Comparison of ENCODE assay signal across 26 mouse cellular contexts in the genomic region with DNA sequence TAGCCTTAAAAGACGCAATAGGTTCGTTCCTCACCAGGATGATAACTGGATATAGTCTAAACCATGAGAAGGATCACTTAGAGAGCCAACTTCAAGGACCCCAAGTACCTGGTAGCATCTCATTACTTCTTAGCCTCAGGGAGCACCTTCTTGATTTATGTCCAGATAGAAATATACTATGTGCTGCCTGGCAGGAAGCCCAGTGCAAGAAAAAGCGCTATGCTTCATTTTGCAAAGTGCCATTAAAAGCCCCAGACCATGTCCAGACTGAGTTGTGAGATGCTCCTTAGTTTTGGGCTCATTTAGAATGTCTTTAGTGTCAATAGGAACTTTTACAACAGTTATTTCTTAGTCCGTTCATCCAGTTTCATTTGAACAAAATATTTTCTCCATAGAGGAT.
"Had no signal": no experiment of that assay in that cellular context is flagged by ENCODE, and none has a peak within 500 bp of the region (broad histone marks: within the 10 kb centered on the region; RNA-seq: fewer than 3 reads in every experiment).

No protein-coding gene starts in this region.

- H3K27me3 ChIP-seq: heart, embryonic 12.5 days; hindbrain, embryonic 12.5 days; intestine, embryonic 15.5 days; limb, embryonic 12.5 days; liver, embryonic 13.5 days; liver, embryonic 15.5 days had no signal

- H3K9ac ChIP-seq: heart, embryonic 12.5 days; hindbrain, embryonic 12.5 days; hindbrain, embryonic 14.5 days; intestine, embryonic 15.5 days; limb, embryonic 12.5 days; liver, embryonic 13.5 days; liver, embryonic 15.5 days had no signal

- H3K4me2 ChIP-seq: heart, embryonic 12.5 days; hindbrain, embryonic 12.5 days; hindbrain, embryonic 14.5 days; intestine, embryonic 15.5 days; limb, embryonic 12.5 days; liver, embryonic 11.5 days; liver, embryonic 13.5 days; liver, embryonic 15.5 days had no signal

- H3K4me3 ChIP-seq: gastrocnemius, adult 2 months; heart, embryonic 10.5 days; heart, embryonic 12.5 days; hindbrain, embryonic 10.5 days; hindbrain, embryonic 12.5 days; intestine, embryonic 15.5 days; layer of hippocampus, adult 2 months; left cerebral cortex, adult 2 months; limb, embryonic 10.5 days; limb, embryonic 12.5 days; liver, embryonic 13.5 days; liver, embryonic 15.5 days had no signal

- H3K27ac ChIP-seq: gastrocnemius, adult 2 months; heart, embryonic 10.5 days; hindbrain, embryonic 10.5 days; hindbrain, embryonic 12.5 days; hindbrain, embryonic 14.5 days; intestine, embryonic 15.5 days; layer of hippocampus, adult 2 months; left cerebral cortex, adult 2 months; limb, embryonic 10.5 days; limb, embryonic 12.5 days; liver, embryonic 13.5 days; liver, embryonic 15.5 days had no signal

- H3K4me1 ChIP-seq: hindbrain, embryonic 10.5 days; hindbrain, embryonic 12.5 days; intestine, embryonic 15.5 days; limb, embryonic 10.5 days; limb, embryonic 12.5 days; liver, embryonic 13.5 days; liver, embryonic 15.5 days had no signal

- DNase-seq: gastrocnemius, adult 2 months; gastrocnemius, postnatal 10 days; gastrocnemius, postnatal 25 days; heart, adult 18-20 months; heart, postnatal 10 days; heart, postnatal 4 days; kidney, adult 8-10 months; kidney, postnatal 14 days; kidney, postnatal 36 days; liver; liver, embryonic 13.5 days had no signal

- ATAC-seq: hindbrain, embryonic 16.5 days; inflammation-experienced regulatory T-cells, adult 6 months; intestine, embryonic 15.5 days; intestine, postnatal 0 days had no signal

- H3K9me3 ChIP-seq: heart, embryonic 10.5 days; heart, embryonic 12.5 days; hindbrain, embryonic 10.5 days; hindbrain, embryonic 12.5 days; intestine, embryonic 15.5 days; limb, embryonic 10.5 days; limb, embryonic 12.5 days; liver, embryonic 13.5 days; liver, embryonic 15.5 days had no signal

- H3K36me3 ChIP-seq: heart, embryonic 10.5 days; heart, embryonic 12.5 days; hindbrain, embryonic 10.5 days; hindbrain, embryonic 12.5 days; intestine, embryonic 15.5 days; limb, embryonic 10.5 days; limb, embryonic 12.5 days; liver, embryonic 13.5 days; liver, embryonic 15.5 days had no signal
